Mouse (Mus musculus) limb, embryonic 15.5 days (tissue): ENCODE results near the gene Rita1. TPM values are rescaled to one million over a fixed set of nuclear protein-coding genes. Genes with fewer than 3 reads are reported as not detected.

Experiments
- ATAC-seq: fragments of 200-750 bp; cut with Nextera tagmentation; 2 replicates; pipeline ENCODE4 v1.8.0; 2017; ENCODE audit warnings: low read depth, moderate TSS enrichment; ENCODE audit not compliant: insufficient number of reproducible peaks, low FRiP score, low TSS enrichment
- H3K27ac ChIP-seq: fragments of 300-500 bp; sonication (generic); 2 replicates; pipeline ENCODE4 v1.5.1; 2015; ENCODE audit warnings: moderate library complexity, mild to moderate bottlenecking, inconsistent platforms
- H3K27me3 ChIP-seq: fragments of 300-500 bp; sonication (generic); 2 replicates; pipeline ENCODE4 v1.6.1; 2015; ENCODE audit warnings: inconsistent platforms
- H3K36me3 ChIP-seq: fragments of 300-500 bp; sonication (generic); 2 replicates; pipeline ENCODE4 v1.6.1; 2015; ENCODE audit warnings: inconsistent platforms
- H3K4me1 ChIP-seq: fragments of 300-500 bp; sonication (generic); 2 replicates; pipeline ENCODE4 v1.6.1; 2015; ENCODE audit warnings: inconsistent platforms
- H3K4me2 ChIP-seq: fragments of 300-500 bp; sonication (generic); 2 replicates; pipeline ENCODE4 v1.6.1; 2015; ENCODE audit warnings: mild to moderate bottlenecking, inconsistent platforms
- H3K4me3 ChIP-seq: fragments of 300-500 bp; sonication (generic); 2 replicates; pipeline ENCODE4 v1.5.1; 2015; ENCODE audit warnings: mild to moderate bottlenecking, inconsistent platforms
- H3K9ac ChIP-seq: fragments of 300-500 bp; sonication (generic); 2 replicates; pipeline ENCODE4 v1.6.1; 2015; ENCODE audit warnings: inconsistent platforms
- H3K9me3 ChIP-seq: fragments of 300-500 bp; sonication (generic); 2 replicates; pipeline ENCODE4 v1.6.1; 2016; ENCODE audit warnings: inconsistent platforms
- WGBS: fragments of 180-500 bp; shearing (Covaris S2); methylation state at CpG from one replicate; pipeline ENCODE4 v1.1.7; 2015; 5-methylcytosine and 5-hydroxymethylcytosine counted together
- polyA plus RNA-seq: library from polyadenylated mRNA; unstranded; fragments of >200 nt; fragmentation: Nextera tagmentation; extraction: Ambion mirVana; gene quantifications from 2 replicates; pipeline ENCODE4 v1.2.1, GENCODE M21; 2015

Rita1 gene
- polyA plus RNA-seq, 1 experiment from 2014 or later, result 13.8 TPM

GRCm38 (mm10) chr5:120579211-120579897 lies 33.0 kb downstream of the Rita1 start:
- Histone ChIP-seq H3K36me3 (peaks cover 21% of the 10 kb centered on the region), H3K4me2 (peak overlapping the region; percentile 27), H3K27ac (peak overlapping the region; percentile 79), H3K9ac (no peak overlapping the region), H3K4me1 (peaks cover 46% of the 10 kb centered on the region), H3K9me3 (no peaks in the 10 kb centered on the region), H3K27me3 (no peaks in the 10 kb centered on the region), H3K4me3 (no peak overlapping the region)
- WGBS, result 18% methylated on average over 26 of the region's 26 CpGs
- ATAC-seq, result peak; percentile 56; the same call in 1 of the 2 replicates

- Histone ChIP-seq H3K4me3 (no peak overlapping the region), H3K9ac (no peak overlapping the region), H3K9me3 (no peaks in the 10 kb centered on the region), H3K4me1 (peaks cover 46% of the 10 kb centered on the region), H3K27me3 (no peaks in the 10 kb centered on the region), H3K27ac (peak overlapping the region; percentile 79), H3K36me3 (peaks cover 17% of the 10 kb centered on the region), H3K4me2 (peak overlapping the region; percentile 27; the same call in 1 of the 2 replicates)
- ATAC-seq, result no peak
- 20% methylated on average over 12 of the region's 12 CpGs for WGBS
Observed at GRCm38 (mm10) chr5:120578504-120579081, 33.8 kb downstream of the Rita1 start.

- peaks cover 46% of the 10 kb centered on the region for H3K4me1 ChIP-seq
- no peak for ATAC-seq
- WGBS, result 32% methylated on average over 10 of the region's 10 CpGs
Observed at GRCm38 (mm10) chr5:120577935-120578441, 34.4 kb downstream of the Rita1 start.

GRCm38 (mm10) chr5:120576781-120577301 lies 35.5 kb downstream of the Rita1 start:
- H3K4me2 ChIP-seq, result no peak overlapping the region
- H3K4me3 ChIP-seq, result no peak overlapping the region
- H3K36me3 ChIP-seq, result 0 out of 2 replicates have a peak, but pooled peaks cover 8% of the 10 kb centered on the region
- H3K27me3 ChIP-seq, result no peaks in the 10 kb centered on the region
- H3K9ac ChIP-seq, result no peak overlapping the region
- no peaks in the 10 kb centered on the region for H3K9me3 ChIP-seq
- no peak for ATAC-seq
- 54% methylated on average over 11 of the region's 11 CpGs for WGBS
- no peak overlapping the region for H3K27ac ChIP-seq
- H3K4me1 ChIP-seq, result peaks cover 49% of the 10 kb centered on the region

More at GRCm38 (mm10) chr5:120577935-120578441, 34.4 kb downstream of the Rita1 start:
- Histone ChIP-seq H3K9ac (no peak overlapping the region), H3K27ac (peak overlapping the region; percentile 79), H3K4me3 (no peak overlapping the region), H3K9me3 (no peaks in the 10 kb centered on the region), H3K27me3 (no peaks in the 10 kb centered on the region), H3K36me3 (peaks cover 11% of the 10 kb centered on the region), H3K4me2 (no peak overlapping the region)

GRCm38 (mm10) chr5:120574469-120575063 lies 37.8 kb downstream of the Rita1 start:
- Histone ChIP-seq H3K4me2 (no peak overlapping the region), H3K27ac (no peak overlapping the region), H3K4me1 (peaks cover 61% of the 10 kb centered on the region), H3K9me3 (no peaks in the 10 kb centered on the region), H3K9ac (no peak overlapping the region), H3K4me3 (no peak overlapping the region), H3K36me3 (0 out of 2 replicates have a peak, but pooled peaks cover 2% of the 10 kb centered on the region), H3K27me3 (no peaks in the 10 kb centered on the region)
- ATAC-seq, result no peak
- WGBS, result 65% methylated on average over 10 of the region's 10 CpGs

- Histone ChIP-seq H3K36me3 (0 out of 2 replicates have a peak, but pooled peaks cover 2% of the 10 kb centered on the region), H3K27ac (peak overlapping the region; percentile 52), H3K4me1 (peaks cover 64% of the 10 kb centered on the region), H3K27me3 (no peaks in the 10 kb centered on the region), H3K9ac (no peak overlapping the region), H3K4me2 (no peak overlapping the region), H3K9me3 (no peaks in the 10 kb centered on the region), H3K4me3 (no peak overlapping the region)
- peak; percentile 36; the same call in 1 of the 2 replicates for ATAC-seq
- 34% methylated on average over 14 of the region's 14 CpGs for WGBS
Observed at GRCm38 (mm10) chr5:120571056-120571740, 41.2 kb downstream of the Rita1 start.

- Histone ChIP-seq H3K4me2 (no peak overlapping the region), H3K4me3 (no peak overlapping the region), H3K27ac (peak overlapping the region; percentile 52), H3K27me3 (no peaks in the 10 kb centered on the region), H3K4me1 (peaks cover 72% of the 10 kb centered on the region), H3K9me3 (no peaks in the 10 kb centered on the region), H3K36me3 (0 out of 2 replicates have a peak, but pooled peaks cover 2% of the 10 kb centered on the region), H3K9ac (no peak overlapping the region)
- 70% methylated on average over 11 of the region's 11 CpGs for WGBS
- no peak for ATAC-seq
Observed at GRCm38 (mm10) chr5:120570289-120570897, 42.0 kb downstream of the Rita1 start.

GRCm38 (mm10) chr5:120569791-120570190 lies 42.6 kb downstream of the Rita1 start:
- Histone ChIP-seq H3K4me2 (no peak overlapping the region), H3K36me3 (0 out of 2 replicates have a peak, but pooled peaks cover 2% of the 10 kb centered on the region), H3K9ac (no peak overlapping the region), H3K4me3 (no peak overlapping the region), H3K27ac (peak overlapping the region; percentile 14; the same call in 1 of the 2 replicates), H3K4me1 (peaks cover 78% of the 10 kb centered on the region), H3K27me3 (no peaks in the 10 kb centered on the region), H3K9me3 (no peaks in the 10 kb centered on the region)
- ATAC-seq, result no peak
- WGBS, result 83% methylated on average over 3 of the region's 3 CpGs

GRCm38 (mm10) chr5:120568964-120569363 lies 43.4 kb downstream of the Rita1 start:
- 64% methylated on average over 4 of the region's 4 CpGs for WGBS
- H3K4me2 ChIP-seq, result no peak overlapping the region
- no peak for ATAC-seq
- peaks cover 84% of the 10 kb centered on the region for H3K4me1 ChIP-seq
- H3K9ac ChIP-seq, result no peak overlapping the region
- H3K9me3 ChIP-seq, result no peaks in the 10 kb centered on the region
- no peaks in the 10 kb centered on the region for H3K36me3 ChIP-seq
- no peak overlapping the region for H3K4me3 ChIP-seq
- peak overlapping the region; percentile 83; the same call in 1 of the 2 replicates for H3K27ac ChIP-seq
- no peaks in the 10 kb centered on the region for H3K27me3 ChIP-seq

GRCm38 (mm10) chr5:120568336-120568768 lies 44.0 kb downstream of the Rita1 start:
- no peak overlapping the region for H3K4me3 ChIP-seq
- peak overlapping the region; percentile 15; the same call in 1 of the 2 replicates for H3K4me2 ChIP-seq

GRCm38 (mm10) chr5:120567761-120568211 lies 44.6 kb downstream of the Rita1 start:
- Histone ChIP-seq H3K4me1 (peaks cover 92% of the 10 kb centered on the region), H3K27me3 (no peaks in the 10 kb centered on the region), H3K9me3 (no peaks in the 10 kb centered on the region), H3K4me2 (peak overlapping the region; percentile 24; the same call in 1 of the 2 replicates), H3K4me3 (no peak overlapping the region), H3K9ac (no peak overlapping the region), H3K36me3 (no peaks in the 10 kb centered on the region), H3K27ac (peak overlapping the region; percentile 83)
- no peak for ATAC-seq
- 20% methylated on average over 14 of the region's 14 CpGs for WGBS

More at GRCm38 (mm10) chr5:120568336-120568768, 44.0 kb downstream of the Rita1 start:
- Histone ChIP-seq H3K27me3 (no peaks in the 10 kb centered on the region), H3K36me3 (no peaks in the 10 kb centered on the region), H3K9me3 (no peaks in the 10 kb centered on the region), H3K4me1 (peaks cover 89% of the 10 kb centered on the region), H3K27ac (peak overlapping the region; percentile 83), H3K9ac (no peak overlapping the region)
- no peak for ATAC-seq
- WGBS, result 25% methylated on average over 9 of the region's 9 CpGs
